Mouse (Mus musculus): ENCODE measurements around the gene Nme4.
"Not testable (repeated sequence)": the region's sequence is repeated elsewhere in the genome, so short reads cannot be mapped to it uniquely, and the experiment has no call there.

The Nme4 gene

GRCm38 (mm10) chr17:26114061-26114460 is 18.7 kb upstream of the Nme4 start:
- no peak for DNase-seq (ENCODE audit: low read depth)

- no peak for DNase-seq (ENCODE audit: low read depth)
Measured at GRCm38 (mm10) chr17:26113181-26113948, 18.0 kb upstream of the Nme4 start, which contains the start of gene Tmem8. Gene Tmem8, plus strand, starts transcription at chr17:26113299.

GRCm38 (mm10) chr17:26112751-26113150 is 17.3 kb upstream of the Nme4 start:
- no peak for DNase-seq (ENCODE audit: low read depth)

- DNase-seq (ENCODE audit: low read depth) = no peak
Measured at GRCm38 (mm10) chr17:26111722-26112121, 16.3 kb upstream of the Nme4 start.

GRCm38 (mm10) chr17:26111024-26111423 is 15.6 kb upstream of the Nme4 start:
- DNase-seq (ENCODE audit: low read depth) = no peak

GRCm38 (mm10) chr17:26110156-26110555 is 14.8 kb upstream of the Nme4 start:
- no peak for DNase-seq (ENCODE audit: low read depth)

- DNase-seq (ENCODE audit: low read depth) = no peak
Measured at GRCm38 (mm10) chr17:26105619-26106018, 10.2 kb upstream of the Nme4 start.

- DNase-seq (ENCODE audit: low read depth) = no peak
Measured at GRCm38 (mm10) chr17:26101478-26101877, 6.1 kb upstream of the Nme4 start.

GRCm38 (mm10) chr17:26100166-26100565 is 4.8 kb upstream of the Nme4 start:
- DNase-seq (ENCODE audit: low read depth) = no peak

GRCm38 (mm10) chr17:26099316-26099715 is 3.9 kb upstream of the Nme4 start:
- DNase-seq (ENCODE audit: low read depth) = not testable (repeated sequence)

- DNase-seq (ENCODE audit: low read depth) = no peak
Measured at GRCm38 (mm10) chr17:26098461-26098860, 3.1 kb upstream of the Nme4 start.

GRCm38 (mm10) chr17:26094531-26095110 is 781 bp downstream of the Nme4 start:
- no peak for DNase-seq (ENCODE audit: low read depth)

- peak; percentile 86 for DNase-seq (ENCODE audit: low read depth)
Measured at GRCm38 (mm10) chr17:26089905-26090632, 5.3 kb downstream of the Nme4 start, which contains the start of gene Decr2. Gene Decr2, minus strand, starts transcription at chr17:26090337.

- DNase-seq (ENCODE audit: low read depth) = no peak
Measured at GRCm38 (mm10) chr17:26087059-26087564, 8.3 kb downstream of the Nme4 start.

GRCm38 (mm10) chr17:26080867-26081266 is 14.5 kb downstream of the Nme4 start:
- no peak for DNase-seq (ENCODE audit: low read depth)

GRCm38 (mm10) chr17:26078851-26079250 is 16.6 kb downstream of the Nme4 start:
- DNase-seq (ENCODE audit: low read depth) = no peak

- DNase-seq (ENCODE audit: low read depth) = no peak
Measured at GRCm38 (mm10) chr17:26075246-26075645, 20.2 kb downstream of the Nme4 start.

GRCm38 (mm10) chr17:26070136-26070535 is 25.3 kb downstream of the Nme4 start:
- DNase-seq (ENCODE audit: low read depth) = no peak

GRCm38 (mm10) chr17:26068831-26069739 is 26.3 kb downstream of the Nme4 start, which contains the start of gene Rab11fip3:
Gene Rab11fip3, minus strand, starts transcription at chr17:26069555.
- DNase-seq (ENCODE audit: low read depth) = peak; percentile 72

GRCm38 (mm10) chr17:26068024-26068830 is 27.2 kb downstream of the Nme4 start:
- no peak for DNase-seq (ENCODE audit: low read depth)

All from c-Kit-positive CD71-positive TER-119-negative erythroid progenitor cells, embryonic 14.5 days (primary cell).